Mouse (Mus musculus): ENCODE results near the gene Maml2. TPM values are rescaled to one million over a fixed set of nuclear protein-coding genes. Genes with fewer than 3 reads are reported as not detected.

Gene Maml2
- polyA plus RNA-seq, 1 experiment from 2014 or later, result 12.5 TPM

- Histone ChIP-seq H3K9ac (replicated peaks) (no peak overlapping the region), H3K27ac (no peak overlapping the region), H3K4me1 (replicated peaks) (no peaks in the 10 kb centered on the region), H3K4me2 (no peak overlapping the region), H3K4me3 (replicated peaks) (no peak overlapping the region), H3K36me3 (no peaks in the 10 kb centered on the region), H3K27me3 (no peaks in the 10 kb centered on the region), H3K9me3 (no peaks in the 10 kb centered on the region)
- no peak for ATAC-seq (ENCODE audit: insufficient number of reproducible peaks, insufficient read depth, low FRiP score, low TSS enrichment, low read depth)
- 89% methylated on average over 19 of the region's 19 CpGs for WGBS
These were observed 389.4 kb downstream of the Maml2 start for GRCm38 (mm10) chr9:13686977-13687659.

- ATAC-seq (ENCODE audit: insufficient number of reproducible peaks, insufficient read depth, low FRiP score, low TSS enrichment, low read depth), result no peak
- Histone ChIP-seq H3K4me1 (replicated peaks) (no peaks in the 10 kb centered on the region), H3K9ac (replicated peaks) (no peak overlapping the region), H3K27ac (no peak overlapping the region), H3K27me3 (no peaks in the 10 kb centered on the region), H3K4me3 (replicated peaks) (no peak overlapping the region), H3K9me3 (no peaks in the 10 kb centered on the region), H3K36me3 (no peaks in the 10 kb centered on the region), H3K4me2 (no peak overlapping the region)
- 83% methylated on average over 9 of the region's 9 CpGs for WGBS
These were observed 391.2 kb downstream of the Maml2 start for GRCm38 (mm10) chr9:13688997-13689396.

- Histone ChIP-seq H3K27me3 (no peaks in the 10 kb centered on the region), H3K4me3 (replicated peaks) (no peak overlapping the region), H3K4me2 (no peak overlapping the region), H3K36me3 (no peaks in the 10 kb centered on the region), H3K9me3 (no peaks in the 10 kb centered on the region), H3K4me1 (replicated peaks) (no peaks in the 10 kb centered on the region), H3K9ac (replicated peaks) (no peak overlapping the region), H3K27ac (no peak overlapping the region)
- ATAC-seq (ENCODE audit: insufficient number of reproducible peaks, insufficient read depth, low FRiP score, low TSS enrichment, low read depth), result no peak
- WGBS, result 72% methylated on average over 8 of the region's 8 CpGs
These were observed 392.6 kb downstream of the Maml2 start for GRCm38 (mm10) chr9:13690321-13690720.

- ATAC-seq (ENCODE audit: insufficient number of reproducible peaks, insufficient read depth, low FRiP score, low TSS enrichment, low read depth), result no peak
- Histone ChIP-seq H3K9me3 (no peaks in the 10 kb centered on the region), H3K27me3 (no peaks in the 10 kb centered on the region), H3K27ac (no peak overlapping the region), H3K4me2 (no peak overlapping the region), H3K9ac (replicated peaks) (no peak overlapping the region), H3K4me3 (replicated peaks) (no peak overlapping the region), H3K36me3 (peaks cover 3% of the 10 kb centered on the region; the same call in 1 of the 2 replicates), H3K4me1 (replicated peaks) (0 out of 2 replicates have a peak, but pooled peaks cover 5% of the 10 kb centered on the region)
- WGBS, result 81% methylated on average over 3 of the region's 3 CpGs
These were observed 396.0 kb downstream of the Maml2 start for GRCm38 (mm10) chr9:13693693-13694284.

GRCm38 (mm10) chr9:13694293-13694692, 396.5 kb downstream of the Maml2 start:
- Histone ChIP-seq H3K9me3 (no peaks in the 10 kb centered on the region), H3K9ac (replicated peaks) (no peak overlapping the region), H3K27me3 (no peaks in the 10 kb centered on the region), H3K4me3 (replicated peaks) (no peak overlapping the region), H3K36me3 (peaks cover 3% of the 10 kb centered on the region; the same call in 1 of the 2 replicates), H3K4me2 (no peak overlapping the region), H3K27ac (no peak overlapping the region), H3K4me1 (replicated peaks) (0 out of 2 replicates have a peak, but pooled peaks cover 5% of the 10 kb centered on the region)
- WGBS, result 89% methylated on average over 5 of the region's 5 CpGs
- ATAC-seq (ENCODE audit: insufficient number of reproducible peaks, insufficient read depth, low FRiP score, low TSS enrichment, low read depth), result no peak

- peaks cover 3% of the 10 kb centered on the region; the same call in 1 of the 2 replicates for H3K36me3 ChIP-seq
- no peak overlapping the region for H3K9ac ChIP-seq (replicated peaks)
- no peaks in the 10 kb centered on the region for H3K9me3 ChIP-seq
- 79% methylated on average over 4 of the region's 4 CpGs for WGBS
- no peak overlapping the region for H3K4me2 ChIP-seq
- ATAC-seq (ENCODE audit: insufficient number of reproducible peaks, insufficient read depth, low FRiP score, low TSS enrichment, low read depth), result no peak
- H3K4me3 ChIP-seq (replicated peaks), result no peak overlapping the region
- H3K27ac ChIP-seq, result no peak overlapping the region
- H3K27me3 ChIP-seq, result no peaks in the 10 kb centered on the region
- 0 out of 2 replicates have a peak, but pooled peaks cover 5% of the 10 kb centered on the region for H3K4me1 ChIP-seq (replicated peaks)
These were observed 399.5 kb downstream of the Maml2 start for GRCm38 (mm10) chr9:13697041-13697811.

GRCm38 (mm10) chr9:13697869-13698268, 400.1 kb downstream of the Maml2 start:
- Histone ChIP-seq H3K4me2 (no peak overlapping the region), H3K4me1 (replicated peaks) (0 out of 2 replicates have a peak, but pooled peaks cover 5% of the 10 kb centered on the region), H3K27me3 (no peaks in the 10 kb centered on the region), H3K4me3 (replicated peaks) (no peak overlapping the region), H3K36me3 (peaks cover 6% of the 10 kb centered on the region; the same call in 1 of the 2 replicates), H3K9me3 (no peaks in the 10 kb centered on the region), H3K27ac (no peak overlapping the region), H3K9ac (replicated peaks) (no peak overlapping the region)
- WGBS, result 95% methylated on average over 4 of the region's 4 CpGs
- no peak for ATAC-seq (ENCODE audit: insufficient number of reproducible peaks, insufficient read depth, low FRiP score, low TSS enrichment, low read depth)

- H3K27ac ChIP-seq, result no peak overlapping the region
- no peaks in the 10 kb centered on the region for H3K9me3 ChIP-seq
- no peak for ATAC-seq (ENCODE audit: insufficient number of reproducible peaks, insufficient read depth, low FRiP score, low TSS enrichment, low read depth)
- no peak overlapping the region for H3K4me2 ChIP-seq
- WGBS, result 29% methylated on average over 14 of the region's 14 CpGs
- no peak overlapping the region for H3K4me3 ChIP-seq (replicated peaks)
- H3K36me3 ChIP-seq, result peaks cover 15% of the 10 kb centered on the region
- no peaks in the 10 kb centered on the region for H3K27me3 ChIP-seq
- H3K9ac ChIP-seq (replicated peaks), result no peak overlapping the region
- 0 out of 2 replicates have a peak, but pooled peaks cover 5% of the 10 kb centered on the region for H3K4me1 ChIP-seq (replicated peaks)
These were observed 401.5 kb downstream of the Maml2 start for GRCm38 (mm10) chr9:13699061-13699780.

- WGBS, result 54% methylated on average over 5 of the region's 5 CpGs
- Histone ChIP-seq H3K4me2 (no peak overlapping the region), H3K36me3 (peaks cover 15% of the 10 kb centered on the region), H3K4me3 (replicated peaks) (no peak overlapping the region), H3K27ac (no peak overlapping the region), H3K9me3 (no peaks in the 10 kb centered on the region), H3K9ac (replicated peaks) (no peak overlapping the region), H3K27me3 (no peaks in the 10 kb centered on the region), H3K4me1 (replicated peaks) (0 out of 2 replicates have a peak, but pooled peaks cover 5% of the 10 kb centered on the region)
- no peak for ATAC-seq (ENCODE audit: insufficient number of reproducible peaks, insufficient read depth, low FRiP score, low TSS enrichment, low read depth)
These were observed 402.0 kb downstream of the Maml2 start for GRCm38 (mm10) chr9:13699781-13700116.

GRCm38 (mm10) chr9:13701773-13702172, 404.0 kb downstream of the Maml2 start:
- Histone ChIP-seq H3K9me3 (no peaks in the 10 kb centered on the region), H3K4me2 (no peak overlapping the region), H3K36me3 (peaks cover 27% of the 10 kb centered on the region), H3K27me3 (no peaks in the 10 kb centered on the region), H3K4me1 (replicated peaks) (0 out of 2 replicates have a peak, but pooled peaks cover 5% of the 10 kb centered on the region), H3K4me3 (replicated peaks) (no peak overlapping the region), H3K9ac (replicated peaks) (no peak overlapping the region), H3K27ac (no peak overlapping the region)
- WGBS, result 95% methylated on average over 12 of the region's 12 CpGs
- ATAC-seq (ENCODE audit: insufficient number of reproducible peaks, insufficient read depth, low FRiP score, low TSS enrichment, low read depth), result no peak

GRCm38 (mm10) chr9:13703100-13703499, 405.3 kb downstream of the Maml2 start:
- no peak overlapping the region for H3K27ac ChIP-seq
- no peak overlapping the region for H3K4me3 ChIP-seq (replicated peaks)
- no peaks in the 10 kb centered on the region for H3K27me3 ChIP-seq
- H3K4me2 ChIP-seq, result no peak overlapping the region
- ATAC-seq (ENCODE audit: insufficient number of reproducible peaks, insufficient read depth, low FRiP score, low TSS enrichment, low read depth), result no peak
- H3K36me3 ChIP-seq, result peaks cover 25% of the 10 kb centered on the region
- H3K9ac ChIP-seq (replicated peaks), result no peak overlapping the region
- WGBS, result 87% methylated on average over 2 of the region's 2 CpGs
- H3K9me3 ChIP-seq, result no peaks in the 10 kb centered on the region
- no peaks in the 10 kb centered on the region for H3K4me1 ChIP-seq (replicated peaks)

Data from limb, embryonic 12.5 days (tissue).